Mouse (Mus musculus) cortical plate, adult 2 months (tissue): ENCODE results near the gene Sorbs1.

Source experiments
- CTCF ChIP-seq: fragments of 200-500 bp; IDR thresholded peaks from 2 replicates; pipeline ENCODE4 v1.5.1; 2011; ENCODE audit warnings: mild to moderate bottlenecking, control low read depth, low read length; ENCODE audit not compliant: insufficient read depth; ENCODE audit errors: extremely low read depth
- POLR2A ChIP-seq: fragments of 200-500 bp; IDR thresholded peaks from 2 replicates; pipeline ENCODE4 v1.6.1; 2011; ENCODE audit warnings: mild to moderate bottlenecking, low read length, control low read depth; ENCODE audit not compliant: insufficient read depth; ENCODE audit errors: extremely low read depth

DNA sequence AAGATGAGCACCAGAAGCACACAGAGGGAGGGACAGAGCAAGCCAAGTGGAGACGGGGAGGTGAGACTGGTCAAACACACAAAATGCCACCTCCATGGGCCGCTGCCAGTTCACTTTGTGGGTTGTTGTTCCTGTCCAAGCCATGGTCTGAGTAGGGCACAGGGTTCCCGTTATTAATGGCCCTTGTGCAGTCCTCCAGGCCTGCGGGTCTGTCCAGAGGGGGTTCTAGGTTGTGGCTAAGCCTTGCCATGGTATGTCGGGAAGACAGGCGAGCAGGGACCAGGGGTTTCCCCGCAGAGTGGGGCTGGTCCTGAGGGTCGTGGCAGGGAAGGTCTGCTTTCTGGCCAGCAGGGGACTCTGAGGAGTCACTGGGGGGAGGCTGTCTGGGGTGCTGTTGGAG is 188.2 kb downstream of the Sorbs1 start:
- TF ChIP-seq CTCF (no peak), POLR2A (no peak)
